Mouse (Mus musculus) hindbrain, embryonic 16.5 days (tissue): ENCODE results near the gene Dtnb. TPM values are rescaled to one million over a fixed set of nuclear protein-coding genes. Genes with fewer than 3 reads are reported as not detected.
A peak's percentile ranks its signal among the peaks of the same experiment; 100 is the strongest.

Source experiments
- ATAC-seq: fragments of 200-750 bp; cut with Nextera tagmentation; 2 replicates; pipeline ENCODE4 v1.8.0; 2017; ENCODE audit warnings: moderate TSS enrichment, moderate library complexity
- H3K27ac ChIP-seq: fragments of 300-500 bp; sonication (generic); 2 replicates; pipeline ENCODE4 v1.5.1; 2014; ENCODE audit warnings: low read depth, mild to moderate bottlenecking, control low read depth, low read length, moderate library complexity
- H3K27me3 ChIP-seq: fragments of 300-500 bp; sonication (generic); replicated peaks from 2 replicates; pipeline ENCODE4 v1.6.1; 2014; ENCODE audit warnings: low read length; ENCODE audit not compliant: control insufficient read depth, insufficient read depth
- H3K36me3 ChIP-seq: fragments of 300-500 bp; sonication (generic); 2 replicates; pipeline ENCODE4 v1.6.1; 2014; ENCODE audit warnings: mild to moderate bottlenecking, low read length, moderate library complexity, mixed read lengths; ENCODE audit not compliant: control insufficient read depth, insufficient read depth
- H3K4me1 ChIP-seq: fragments of 300-500 bp; sonication (generic); 2 replicates; pipeline ENCODE4 v1.6.1; 2014; ENCODE audit warnings: low read depth, low read length; ENCODE audit not compliant: control insufficient read depth, insufficient read depth
- H3K4me2 ChIP-seq: fragments of 300-500 bp; sonication (generic); 2 replicates; pipeline ENCODE4 v1.6.1; 2014; ENCODE audit warnings: mild to moderate bottlenecking, low read length, control low read depth, moderate library complexity
- H3K4me3 ChIP-seq: fragments of 300-500 bp; sonication (generic); 2 replicates; pipeline ENCODE4 v1.5.1; 2014; ENCODE audit warnings: mild to moderate bottlenecking, low read length, control low read depth, moderate library complexity
- H3K9ac ChIP-seq: fragments of 300-500 bp; sonication (generic); 2 replicates; pipeline ENCODE4 v1.6.1; 2014; ENCODE audit warnings: low read depth, mild to moderate bottlenecking, control low read depth, low read length, moderate library complexity
- H3K9me3 ChIP-seq: fragments of 300-500 bp; sonication (generic); 2 replicates; pipeline ENCODE4 v1.6.1; 2014; ENCODE audit warnings: mild to moderate bottlenecking, low read length, moderate library complexity; ENCODE audit not compliant: control insufficient read depth
- WGBS: fragments of 180-500 bp; shearing (Covaris S2); extraction: QIAGEN DNeasy Blood & Tissue Kit; methylation state at CpG from one replicate; pipeline ENCODE4 v1.1.7; 2014; 5-methylcytosine and 5-hydroxymethylcytosine counted together
- polyA plus RNA-seq: library from polyadenylated mRNA; unstranded; fragments of >200 nt; fragmentation: Nextera tagmentation; extraction: Ambion mirVana; gene quantifications from 2 replicates; pipeline ENCODE4 v1.2.1, GENCODE M21; 2015

The Dtnb gene
- polyA plus RNA-seq, 1 experiment from 2014 or later = 50.6 TPM

DNA sequence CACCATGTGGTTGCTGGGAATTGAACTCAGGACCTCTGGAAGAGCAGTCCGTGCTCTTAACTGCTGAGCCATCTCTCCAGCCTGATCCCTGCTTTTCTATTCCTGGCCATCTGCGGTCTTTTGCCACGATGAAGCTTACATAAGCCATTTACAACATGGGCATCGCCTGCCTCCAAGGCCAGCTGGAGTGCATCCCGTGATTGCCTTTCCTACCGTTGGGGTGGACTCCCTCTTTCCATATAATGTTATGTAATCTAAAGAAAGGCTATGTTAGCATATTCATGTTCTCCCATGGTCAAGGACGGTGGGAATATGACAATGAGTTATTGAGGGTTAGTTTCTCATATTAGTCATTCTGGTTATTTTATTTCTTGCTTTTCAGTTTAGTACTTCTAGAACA lies 91.2 kb downstream of the Dtnb start:
- ATAC-seq = no peak
- no peaks in the 10 kb centered on the region for H3K27me3 ChIP-seq
- H3K9me3 ChIP-seq = no peaks in the 10 kb centered on the region

GRCm38 (mm10) chr12:3669971-3670381 lies 97.8 kb downstream of the Dtnb start:
- no peaks in the 10 kb centered on the region for H3K27me3 ChIP-seq
- H3K4me3 ChIP-seq = no peak overlapping the region
- H3K36me3 ChIP-seq = 0 out of 2 replicates have a peak, but pooled peaks cover 3% of the 10 kb centered on the region
- no peaks in the 10 kb centered on the region for H3K9me3 ChIP-seq
- no peak overlapping the region for H3K9ac ChIP-seq
- H3K4me2 ChIP-seq = no peak overlapping the region
- H3K4me1 ChIP-seq = no peaks in the 10 kb centered on the region
- ATAC-seq = no peak
- 45% methylated on average over 5 of the region's 5 CpGs for WGBS
- H3K27ac ChIP-seq = no peak overlapping the region

More for the DNA sequence above, 91.2 kb downstream of the Dtnb start:
- Histone ChIP-seq H3K36me3 (peaks cover 3% of the 10 kb centered on the region; the same call in 1 of the 2 replicates), H3K4me1 (no peaks in the 10 kb centered on the region), H3K4me3 (no peak overlapping the region), H3K4me2 (no peak overlapping the region), H3K27ac (no peak overlapping the region), H3K9ac (no peak overlapping the region)
- WGBS = 92% methylated on average over 7 of the region's 7 CpGs

- H3K9me3 ChIP-seq = no peaks in the 10 kb centered on the region
- 0 out of 2 replicates have a peak, but pooled peaks cover 3% of the 10 kb centered on the region for H3K36me3 ChIP-seq
- H3K4me2 ChIP-seq = no peak overlapping the region
- no peaks in the 10 kb centered on the region for H3K4me1 ChIP-seq
- H3K27me3 ChIP-seq = no peaks in the 10 kb centered on the region
- no peak overlapping the region for H3K4me3 ChIP-seq
- 75% methylated on average over 4 of the region's 4 CpGs for WGBS
- no peak overlapping the region for H3K27ac ChIP-seq
- 0 out of 2 replicates have a peak, but pooled peaks have one; percentile 34 for ATAC-seq
- H3K9ac ChIP-seq = no peak overlapping the region
Observed at GRCm38 (mm10) chr12:3671117-3671516, 98.9 kb downstream of the Dtnb start.

GRCm38 (mm10) chr12:3672786-3673185 lies 100.6 kb downstream of the Dtnb start:
- ATAC-seq = no peak
- H3K36me3 ChIP-seq = no peaks in the 10 kb centered on the region
- H3K4me2 ChIP-seq = no peak overlapping the region
- H3K27me3 ChIP-seq = no peaks in the 10 kb centered on the region
- no peak overlapping the region for H3K4me3 ChIP-seq
- no peak overlapping the region for H3K9ac ChIP-seq
- no peaks in the 10 kb centered on the region for H3K4me1 ChIP-seq
- 80% methylated on average over 9 of the region's 9 CpGs for WGBS
- H3K9me3 ChIP-seq = no peaks in the 10 kb centered on the region
- no peak overlapping the region for H3K27ac ChIP-seq

DNA sequence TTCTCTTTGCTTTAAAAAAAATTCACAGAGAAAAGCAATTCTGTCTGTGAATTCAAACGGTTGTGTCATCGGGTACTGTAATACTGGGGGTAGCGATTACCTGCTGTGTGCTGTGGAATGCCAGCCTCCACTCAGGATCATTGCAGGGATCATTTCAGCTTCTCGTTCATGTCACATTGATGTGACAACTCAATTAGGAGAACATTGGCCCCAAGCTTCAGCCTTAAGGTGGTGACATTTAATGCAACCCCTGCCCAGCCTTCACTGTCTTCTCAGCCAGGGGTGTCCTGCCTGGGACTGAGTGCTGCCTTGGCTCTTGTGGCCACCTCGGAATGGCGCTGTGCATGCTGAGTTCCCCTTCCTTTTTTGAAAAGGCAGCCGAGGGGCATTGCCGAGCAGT lies 101.7 kb downstream of the Dtnb start:
- H3K4me2 ChIP-seq = no peak overlapping the region

GRCm38 (mm10) chr12:3674913-3675312 lies 102.7 kb downstream of the Dtnb start:
- 80% methylated on average over 9 of the region's 9 CpGs for WGBS

More for the DNA sequence above, 101.7 kb downstream of the Dtnb start:
- Histone ChIP-seq H3K4me1 (no peaks in the 10 kb centered on the region), H3K36me3 (no peaks in the 10 kb centered on the region), H3K9ac (no peak overlapping the region), H3K27ac (no peak overlapping the region), H3K9me3 (no peaks in the 10 kb centered on the region), H3K4me3 (no peak overlapping the region), H3K27me3 (no peaks in the 10 kb centered on the region)
- ATAC-seq = no peak
- 52% methylated on average over 8 of the region's 8 CpGs for WGBS

GRCm38 (mm10) chr12:3680721-3681120 lies 108.5 kb downstream of the Dtnb start:
- no peak overlapping the region for H3K4me3 ChIP-seq
- H3K36me3 ChIP-seq = no peaks in the 10 kb centered on the region
- H3K27me3 ChIP-seq = no peaks in the 10 kb centered on the region
- ATAC-seq = no peak
- H3K9me3 ChIP-seq = no peaks in the 10 kb centered on the region
- no peaks in the 10 kb centered on the region for H3K4me1 ChIP-seq
- no peak overlapping the region for H3K27ac ChIP-seq
- no peak overlapping the region for H3K9ac ChIP-seq
- no peak overlapping the region for H3K4me2 ChIP-seq
- 86% methylated on average over 5 of the region's 5 CpGs for WGBS

More at GRCm38 (mm10) chr12:3674913-3675312, 102.7 kb downstream of the Dtnb start:
- no peak overlapping the region for H3K4me3 ChIP-seq
- no peaks in the 10 kb centered on the region for H3K27me3 ChIP-seq
- no peaks in the 10 kb centered on the region for H3K4me1 ChIP-seq
- H3K9ac ChIP-seq = no peak overlapping the region
- no peak overlapping the region for H3K4me2 ChIP-seq
- H3K36me3 ChIP-seq = no peaks in the 10 kb centered on the region
- no peaks in the 10 kb centered on the region for H3K9me3 ChIP-seq
- ATAC-seq = no peak
- no peak overlapping the region for H3K27ac ChIP-seq

- no peak for ATAC-seq
- Histone ChIP-seq H3K4me2 (no peak overlapping the region), H3K4me1 (no peaks in the 10 kb centered on the region), H3K4me3 (no peak overlapping the region), H3K27me3 (no peaks in the 10 kb centered on the region), H3K27ac (no peak overlapping the region), H3K9ac (no peak overlapping the region), H3K36me3 (peaks cover 3% of the 10 kb centered on the region; the same call in 1 of the 2 replicates), H3K9me3 (no peaks in the 10 kb centered on the region)
- WGBS = 54% methylated on average over 8 of the region's 8 CpGs
Observed at GRCm38 (mm10) chr12:3683041-3683440, 110.9 kb downstream of the Dtnb start.

- H3K4me2 ChIP-seq = no peak overlapping the region
- H3K27me3 ChIP-seq = no peaks in the 10 kb centered on the region
- no peak overlapping the region for H3K27ac ChIP-seq
- WGBS = 89% methylated on average over 7 of the region's 7 CpGs
- no peak overlapping the region for H3K9ac ChIP-seq
- ATAC-seq = no peak
- H3K36me3 ChIP-seq = peaks cover 3% of the 10 kb centered on the region; the same call in 1 of the 2 replicates
- no peaks in the 10 kb centered on the region for H3K4me1 ChIP-seq
- H3K9me3 ChIP-seq = no peaks in the 10 kb centered on the region
- no peak overlapping the region for H3K4me3 ChIP-seq
Observed at GRCm38 (mm10) chr12:3686419-3686940, 114.3 kb downstream of the Dtnb start.
